8 mouse cellular contexts compared by ENCODE assay signal in genomic region chr2:180786732-180787131, GRCm38 (mm10). TPM values are rescaled to one million over a fixed set of nuclear protein-coding genes. Genes with fewer than 3 reads are reported as not detected.
A peak's percentile ranks its signal among the peaks of the same experiment; 100 is the strongest.
DNase-seq lines count a peak whose midpoint lies in the region; ATAC-seq and TF ChIP-seq lines count a peak whose summit lies in the region.

No protein-coding gene starts in this region.

- peak; percentile 56 for DNase-seq in forebrain, postnatal 0 days
- peak; percentile 45 for DNase-seq in liver, adult 2 months (ENCODE audit: extremely low read depth, low read depth, low spot score)
- DNase-seq in liver, embryonic 11.5 days (ENCODE audit: low spot score) = no peak
- no peak for DNase-seq in G1E (ENCODE audit: low spot score)
- DNase-seq in cerebellum, postnatal 14 days = peak; percentile 78 to 86
- peak; percentile 33 for DNase-seq in lung, postnatal 10 days

- TF ChIP-seq CTCF in forebrain, postnatal 0 days (IDR thresholded peaks at IDR 0.05; ENCODE audit: low read depth) = peak; percentile 65
- TF ChIP-seq CTCF in liver, adult 2 months (IDR thresholded peaks at IDR 0.05; ENCODE audit: low read depth, low read length) = peak; percentile 26
- peak; percentile 77 for TF ChIP-seq CTCF in G1E (IDR thresholded peaks at IDR 0.05; ENCODE audit: low read depth, low read length)

- H3K27me3 ChIP-seq in forebrain, postnatal 0 days (ENCODE audit: insufficient read depth, low read length) = peaks cover 2% of the 10 kb centered on the region; the same call in 1 of the 2 replicates
- H3K27me3 ChIP-seq in forebrain, embryonic 16.5 days (replicated peaks; ENCODE audit: control insufficient read depth, insufficient read depth, low read length) = no peaks in the 10 kb centered on the region
- H3K27me3 ChIP-seq in liver, adult 2 months (ENCODE audit: control insufficient read depth, insufficient read depth, low read length) = no peaks in the 10 kb centered on the region
- H3K27me3 ChIP-seq in liver, embryonic 11.5 days (replicated peaks; ENCODE audit: control insufficient read depth, insufficient read depth, low read length) = peaks cover 13% of the 10 kb centered on the region
- peaks cover 5% of the 10 kb centered on the region for H3K27me3 ChIP-seq in G1E (ENCODE audit: insufficient read depth, low read length)

- no peak overlapping the region for H3K9ac ChIP-seq in forebrain, postnatal 0 days
- no peak overlapping the region for H3K9ac ChIP-seq in forebrain, embryonic 16.5 days (replicated peaks; ENCODE audit: low read depth, low read length)
- H3K9ac ChIP-seq in liver, adult 2 months (ENCODE audit: low read depth, low read length) = no peak overlapping the region
- no peak overlapping the region for H3K9ac ChIP-seq in liver, embryonic 11.5 days (ENCODE audit: low read depth, low read length)

- ATAC-seq in forebrain, postnatal 0 days = no peak
- no peak for ATAC-seq in forebrain, embryonic 16.5 days
- ATAC-seq in liver, embryonic 11.5 days (replicated peaks; ENCODE audit: low FRiP score) = no peak
- ATAC-seq in G1E (ENCODE audit: extremely low read depth, insufficient number of reproducible peaks, low FRiP score, poor library complexity, severe bottlenecking) = no peak
- ATAC-seq in erythroblast, adult 5-6 weeks (replicated peaks; ENCODE audit: low FRiP score, poor library complexity, severe bottlenecking) = no peak; the same call in 1 of the 2 replicates

- H3K36me3 ChIP-seq in forebrain, postnatal 0 days (ENCODE audit: insufficient read depth) = no peaks in the 10 kb centered on the region
- H3K36me3 ChIP-seq in forebrain, embryonic 16.5 days (ENCODE audit: control insufficient read depth, insufficient read depth) = no peaks in the 10 kb centered on the region
- H3K36me3 ChIP-seq in liver, adult 2 months (ENCODE audit: control insufficient read depth, insufficient read depth, low read length) = no peaks in the 10 kb centered on the region
- H3K36me3 ChIP-seq in liver, embryonic 11.5 days (ENCODE audit: control insufficient read depth, insufficient read depth, low read length) = no peaks in the 10 kb centered on the region
- H3K36me3 ChIP-seq in G1E (replicated peaks) = no peaks in the 10 kb centered on the region

- no peak overlapping the region for H3K4me3 ChIP-seq in forebrain, postnatal 0 days (ENCODE audit: low read depth, low read length)
- no peak overlapping the region for H3K4me3 ChIP-seq in forebrain, embryonic 16.5 days (replicated peaks; ENCODE audit: low read length)
- no peak overlapping the region for H3K4me3 ChIP-seq in liver, adult 2 months (ENCODE audit: insufficient read depth, low read depth, low read length)
- no peak overlapping the region for H3K4me3 ChIP-seq in liver, embryonic 11.5 days (ENCODE audit: low read depth, low read length)
- H3K4me3 ChIP-seq in G1E (ENCODE audit: low read depth, low read length) = no peak overlapping the region

- no peaks in the 10 kb centered on the region for H3K9me3 ChIP-seq in forebrain, postnatal 0 days (ENCODE audit: low read length)
- no peaks in the 10 kb centered on the region for H3K9me3 ChIP-seq in forebrain, embryonic 16.5 days (ENCODE audit: control insufficient read depth, low read length)
- H3K9me3 ChIP-seq in liver, embryonic 11.5 days (ENCODE audit: control insufficient read depth, low read length) = no peaks in the 10 kb centered on the region
- no peaks in the 10 kb centered on the region for H3K9me3 ChIP-seq in G1E (replicated peaks)

- H3K79me2 ChIP-seq in liver, adult 2 months (ENCODE audit: control insufficient read depth, insufficient read depth, low read length) = no peaks in the 10 kb centered on the region

- peaks cover 9% of the 10 kb centered on the region for H3K4me1 ChIP-seq in forebrain, postnatal 0 days (ENCODE audit: insufficient read depth)
- peaks cover 28% of the 10 kb centered on the region for H3K4me1 ChIP-seq in forebrain, embryonic 16.5 days (replicated peaks; ENCODE audit: control insufficient read depth, insufficient read depth, low read length)
- H3K4me1 ChIP-seq in liver, adult 2 months (ENCODE audit: control insufficient read depth, insufficient read depth, low read length) = peaks cover 17% of the 10 kb centered on the region
- H3K4me1 ChIP-seq in liver, embryonic 11.5 days (replicated peaks; ENCODE audit: control insufficient read depth, insufficient read depth, low read length) = no peaks in the 10 kb centered on the region
- H3K4me1 ChIP-seq in G1E (ENCODE audit: insufficient read depth, low read depth, low read length) = no peaks in the 10 kb centered on the region

- no peak for TF ChIP-seq POLR2A in liver, adult 2 months (IDR thresholded peaks at IDR 0.05; ENCODE audit: extremely low read depth, insufficient read depth, low read length)

- H3K4me2 ChIP-seq in forebrain, postnatal 0 days (ENCODE audit: low read depth) = no peak overlapping the region
- H3K4me2 ChIP-seq in forebrain, embryonic 16.5 days (ENCODE audit: low read length) = no peak overlapping the region
- no peak overlapping the region for H3K4me2 ChIP-seq in liver, embryonic 11.5 days

- H3K27ac ChIP-seq in forebrain, postnatal 0 days (ENCODE audit: low read depth, low read length) = no peak overlapping the region
- H3K27ac ChIP-seq in forebrain, embryonic 16.5 days (ENCODE audit: low read length) = no peak overlapping the region
- no peak overlapping the region for H3K27ac ChIP-seq in liver, adult 2 months (replicated peaks; ENCODE audit: insufficient read depth, low read depth, low read length)
- no peak overlapping the region for H3K27ac ChIP-seq in liver, embryonic 11.5 days (ENCODE audit: low read depth, low read length)

RNA-seq across cellular contexts. Expression of gene Bhlhe23, which starts 10.0 kb away (rescaled TPM):
- total RNA-seq in forebrain, postnatal 0 days (2014; rRNA removed) = 0.33 and 0.46 TPM in 2 replicates
- 0.18 and 0.71 TPM in 2 replicates for polyA plus RNA-seq in forebrain, postnatal 0 days (2015; fragmentation: Nextera tagmentation; extraction: Ambion mirVana)
- 0.13 and 0.75 TPM in 2 replicates for polyA plus RNA-seq in forebrain, embryonic 16.5 days (2015; fragmentation: Nextera tagmentation; extraction: Ambion mirVana)
- total RNA-seq in liver, adult 2 months (2014; rRNA removed) = not detected in 2 replicates
- polyA plus RNA-seq in liver, adult 2 months (2012; rRNA removed) = not detected in 2 replicates
- polyA plus RNA-seq in liver, embryonic 11.5 days (2014; fragmentation: Nextera tagmentation; extraction: Ambion mirVana) = not detected in 2 replicates
- total RNA-seq in G1E (2014; fragmentation: Nextera tagmentation) (not detected in 2 replicates), G1E (2017) (0.11 TPM in 1 of 2 replicates, not detected in the other)
- polyA plus RNA-seq in G1E (2012) = not detected in 2 replicates
- not detected in 2 replicates for total RNA-seq in erythroblast, adult 5-6 weeks (2015; ENCODE audit: low replicate concordance)
- total RNA-seq in erythroblast, adult 5-6 weeks (2017; ENCODE audit: low replicate concordance) = not detected in 2 replicates

Comparison
In these comparisons a context has a peak if more than half of its experiments do, and no peak if none do; other contexts are left out.
1. DNase-seq: peak in forebrain, postnatal 0 days (single experiment), liver, adult 2 months (single experiment), cerebellum, postnatal 14 days (2 of 2) and lung, postnatal 10 days (single experiment); none in liver, embryonic 11.5 days (single experiment) and G1E (single experiment).
2. CTCF ChIP-seq: peak in every context shown above with its lines; median percentile 77 in G1E; 65 in forebrain, postnatal 0 days; 26 in liver, adult 2 months.